Mouse (Mus musculus) skeletal muscle tissue, adult 2 months (tissue): ENCODE data around the gene Tubb4b.

Source experiments
- DNase-seq: peaks from one replicate; pipeline ENCODE4 v3.0.0-alpha.2; 2012; ENCODE audit warnings: low read depth, low spot score

The Tubb4b gene

GRCm38 (mm10) chr2:25194006-25194405 is 30.5 kb downstream of the Tubb4b start:
- no peak for DNase-seq

- DNase-seq: peak; percentile 85
Measured at GRCm38 (mm10) chr2:25193330-25193770, 31.2 kb downstream of the Tubb4b start.

GRCm38 (mm10) chr2:25187841-25188240 is 36.7 kb downstream of the Tubb4b start:
- DNase-seq: no peak

GRCm38 (mm10) chr2:25186575-25186930 is 37.9 kb downstream of the Tubb4b start:
- no peak for DNase-seq

- DNase-seq: no peak
Measured at GRCm38 (mm10) chr2:25185625-25186574, 38.6 kb downstream of the Tubb4b start.

GRCm38 (mm10) chr2:25184496-25184895 is 40.0 kb downstream of the Tubb4b start:
- no peak for DNase-seq

GRCm38 (mm10) chr2:25183336-25183735 is 41.2 kb downstream of the Tubb4b start:
- DNase-seq: no peak

GRCm38 (mm10) chr2:25182664-25183063 is 41.8 kb downstream of the Tubb4b start:
- no peak for DNase-seq

GRCm38 (mm10) chr2:25181891-25182397 is 42.6 kb downstream of the Tubb4b start:
- DNase-seq: no peak

GRCm38 (mm10) chr2:25180973-25181890 is 43.3 kb downstream of the Tubb4b start:
- no peak for DNase-seq

GRCm38 (mm10) chr2:25180478-25180903 is 44.0 kb downstream of the Tubb4b start, which contains the start of gene Nrarp:
Nrarp (plus strand) TSS chr2:25180758.
- DNase-seq: peak; percentile 77

- no peak for DNase-seq
Measured at GRCm38 (mm10) chr2:25179566-25180217, 44.8 kb downstream of the Tubb4b start.

GRCm38 (mm10) chr2:25178285-25178972 is 46.1 kb downstream of the Tubb4b start:
- no peak for DNase-seq

GRCm38 (mm10) chr2:25177685-25178084 is 46.8 kb downstream of the Tubb4b start:
- DNase-seq: no peak

GRCm38 (mm10) chr2:25177076-25177475 is 47.4 kb downstream of the Tubb4b start:
- no peak for DNase-seq

- no peak for DNase-seq
Measured at GRCm38 (mm10) chr2:25176573-25176972, 47.9 kb downstream of the Tubb4b start.

GRCm38 (mm10) chr2:25175690-25176078 is 48.8 kb downstream of the Tubb4b start:
- DNase-seq: no peak

GRCm38 (mm10) chr2:25174866-25175689 is 49.4 kb downstream of the Tubb4b start:
- DNase-seq: no peak

- DNase-seq: no peak
Measured at GRCm38 (mm10) chr2:25173821-25174220, 50.7 kb downstream of the Tubb4b start.

GRCm38 (mm10) chr2:25172629-25173028 is 51.9 kb downstream of the Tubb4b start:
- no peak for DNase-seq
